Mouse (Mus musculus) heart, postnatal 0 days (tissue): Measurements from ENCODE around the gene Lgals1.

ENCODE experiments used
- CTCF ChIP-seq: IDR thresholded peaks from 2 replicates; pipeline ENCODE4 v1.5.1; 2016; ENCODE audit warnings: antibody characterized with exemption, control low read depth, low read depth
- EP300 ChIP-seq: IDR thresholded peaks from 2 replicates; pipeline ENCODE4 v1.6.1; 2016; ENCODE audit warnings: antibody characterized with exemption, low read depth

DNA sequence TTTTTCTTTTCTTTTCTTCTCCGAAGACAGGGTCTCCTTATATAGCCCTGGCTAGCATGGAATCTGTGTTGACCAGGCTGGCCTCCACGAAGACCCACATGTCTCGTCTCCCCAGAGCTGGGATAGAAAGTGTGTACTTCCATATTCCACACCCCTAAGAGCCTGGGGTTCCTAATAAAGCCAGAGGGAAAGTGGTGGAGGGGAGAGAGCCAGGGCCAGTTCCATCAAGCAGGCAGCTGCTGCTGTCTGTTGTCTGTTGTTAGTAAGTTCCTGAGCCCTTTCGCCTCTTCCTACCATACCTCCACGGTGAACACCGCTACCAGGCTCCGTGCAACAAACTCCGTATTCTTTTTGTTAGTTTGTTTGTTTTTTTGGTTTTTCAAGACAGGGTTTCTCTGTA, 2.0 kb downstream of the Lgals1 start:
- no peak for TF ChIP-seq CTCF
- no peak for TF ChIP-seq EP300
